Mouse (Mus musculus) effector memory CD4-positive, alpha-beta T cell, adult 5 months (primary cell): ENCODE measurements around the gene B3galt1. TPM values are rescaled to one million over a fixed set of nuclear protein-coding genes. Genes with fewer than 3 reads are reported as not detected.

Experiments
- polyA plus RNA-seq: library from polyadenylated mRNA; unstranded; fragments of 100-300 nt; shearing (Covaris generic); gene quantifications from one replicate; pipeline ENCODE4 v1.2.1, GENCODE M21; 2017

The B3galt1 gene
- 0.20 TPM for polyA plus RNA-seq

DNA sequence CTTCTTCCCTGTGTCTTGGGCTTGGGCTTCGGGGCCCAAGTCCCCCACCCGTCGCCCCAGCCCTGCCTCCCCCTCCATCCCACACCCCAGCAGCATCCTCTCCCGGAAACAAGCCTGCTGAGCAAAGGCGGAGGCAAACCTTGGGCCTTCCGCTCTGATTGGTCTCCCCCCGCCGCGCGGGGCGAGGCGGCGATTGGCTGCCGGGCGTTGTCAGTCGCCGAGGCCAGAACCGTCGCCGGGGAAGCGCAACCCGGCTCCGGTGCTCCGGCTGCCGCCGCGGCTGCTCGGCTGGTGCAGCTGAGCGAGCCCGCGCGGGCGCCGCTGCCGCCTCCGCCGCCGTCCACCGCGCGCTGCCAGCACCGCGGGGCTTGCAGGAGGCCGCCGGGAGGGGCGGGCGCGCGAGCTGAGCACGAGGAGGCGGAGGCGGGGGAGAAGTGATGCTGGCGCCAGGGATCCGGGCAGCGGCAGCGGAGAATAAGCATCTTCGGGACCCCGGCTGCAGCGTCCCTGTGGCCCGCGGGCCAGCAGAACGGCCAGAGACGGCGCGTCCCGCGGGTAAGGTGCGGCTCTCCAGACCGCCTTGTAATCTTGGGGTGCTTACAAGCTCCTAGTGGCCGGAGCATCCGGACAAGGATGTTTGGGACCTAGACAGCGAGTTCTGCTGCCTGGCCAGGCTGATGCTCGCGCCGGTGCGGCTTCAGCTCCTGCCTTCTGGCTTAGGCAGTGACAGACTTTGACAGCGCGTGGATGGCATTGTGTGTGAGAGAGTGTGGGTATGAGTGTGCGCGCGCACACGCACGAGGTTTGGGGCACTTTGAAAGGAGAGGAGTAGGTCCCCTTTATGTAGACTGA, at the start of gene B3galt1:
B3galt1 (plus strand) TSS at position 392 of the 852 bp plus-strand sequence.

Other genes with a start within 250 kb of the B3galt1 start
- not detected for gene Gm21830, start 152.1 kb upstream of the B3galt1 start, polyA plus RNA-seq
- gene Gm26727, start 132.7 kb upstream of the B3galt1 start, polyA plus RNA-seq: not detected
- gene Xirp2, start 119.9 kb upstream of the B3galt1 start, polyA plus RNA-seq: not detected